12 mouse cellular contexts compared by ENCODE assay signal in genomic region chr1:163834066-163834465, GRCm38 (mm10). TPM values are rescaled to one million over a fixed set of nuclear protein-coding genes. Genes with fewer than 3 reads are reported as not detected.
DNase-seq lines count a peak whose midpoint lies in the region; ATAC-seq and TF ChIP-seq lines count a peak whose summit lies in the region.
"Had no signal": no experiment of that assay in that cellular context is flagged by ENCODE, and none has a peak within 500 bp of the region (broad histone marks: within the 10 kb centered on the region; RNA-seq: fewer than 3 reads in every experiment).

No protein-coding gene starts in this region.

- H3K4me3 ChIP-seq in forebrain, embryonic 16.5 days (replicated peaks; ENCODE audit: low read length) = no peak overlapping the region
- no peak overlapping the region for H3K4me3 ChIP-seq in forebrain, embryonic 11.5 days (ENCODE audit: low read depth, low read length)
- H3K4me3 ChIP-seq in liver, adult 2 months (ENCODE audit: insufficient read depth, low read depth, low read length) = no peak overlapping the region
- H3K4me3 ChIP-seq: midbrain, embryonic 15.5 days had no signal

- no peaks in the 10 kb centered on the region for H3K4me1 ChIP-seq in forebrain, embryonic 16.5 days (replicated peaks; ENCODE audit: control insufficient read depth, insufficient read depth, low read length)
- no peaks in the 10 kb centered on the region for H3K4me1 ChIP-seq in forebrain, embryonic 11.5 days (replicated peaks; ENCODE audit: control insufficient read depth, insufficient read depth, low read length)
- no peaks in the 10 kb centered on the region for H3K4me1 ChIP-seq in liver, adult 2 months (ENCODE audit: control insufficient read depth, insufficient read depth, low read length)

- no peak overlapping the region for H3K4me2 ChIP-seq in forebrain, embryonic 16.5 days (ENCODE audit: low read length)
- H3K4me2 ChIP-seq in forebrain, embryonic 11.5 days (ENCODE audit: low read depth, low read length, severe bottlenecking) = no peak overlapping the region
- H3K4me2 ChIP-seq: heart, embryonic 11.5 days; midbrain, embryonic 15.5 days had no signal

- 94% methylated on average over 1 of the region's 1 CpGs for WGBS in forebrain, embryonic 16.5 days
- WGBS in forebrain, embryonic 11.5 days = 85% methylated on average over 1 of the region's 1 CpGs
- 69% methylated on average over 1 of the region's 1 CpGs for WGBS in liver, adult 2 months

- no peak for TF ChIP-seq POLR2A in liver, adult 2 months (IDR thresholded peaks at IDR 0.05; ENCODE audit: extremely low read depth, insufficient read depth, low read length)

- no peak overlapping the region for H3K9ac ChIP-seq in forebrain, embryonic 16.5 days (replicated peaks; ENCODE audit: low read depth, low read length)
- H3K9ac ChIP-seq in forebrain, embryonic 11.5 days (ENCODE audit: low read length) = no peak overlapping the region
- H3K9ac ChIP-seq in liver, adult 2 months (ENCODE audit: low read depth, low read length) = no peak overlapping the region
- H3K9ac ChIP-seq: midbrain, embryonic 15.5 days had no signal

- no peaks in the 10 kb centered on the region for H3K79me2 ChIP-seq in liver, adult 2 months (ENCODE audit: control insufficient read depth, insufficient read depth, low read length)

- no peak for DNase-seq in forebrain, embryonic 11.5 days (ENCODE audit: low spot score)
- peak; percentile 12 for DNase-seq in liver, adult 2 months (ENCODE audit: extremely low read depth, low read depth, low spot score)
- DNase-seq in liver (no peak), NIH3T3 (ENCODE audit: low read depth) (peak; percentile 63)
- peak; percentile 45 for DNase-seq in retina, embryonic 14.5 days (ENCODE audit: low spot score)
- no peak for DNase-seq in urinary bladder, postnatal 4 days (ENCODE audit: low spot score in 2 of 2)
- DNase-seq: adrenal gland, adult 2 months; cerebellum, adult 18-20 months had no signal

- H3K9me3 ChIP-seq in forebrain, embryonic 16.5 days (ENCODE audit: control insufficient read depth, low read length) = no peaks in the 10 kb centered on the region
- H3K9me3 ChIP-seq in forebrain, embryonic 11.5 days (ENCODE audit: control insufficient read depth, low read length) = no peaks in the 10 kb centered on the region
- H3K9me3 ChIP-seq: midbrain, embryonic 15.5 days had no signal

- 0 out of 2 replicates have a peak, but pooled peaks have one; percentile 15 for TF ChIP-seq CTCF in liver, adult 2 months (IDR thresholded peaks at IDR 0.05; ENCODE audit: low read depth, low read length)

- peak; percentile 61; the same call in 1 of the 2 replicates for ATAC-seq in forebrain, embryonic 16.5 days
- ATAC-seq in forebrain, embryonic 11.5 days (replicated peaks; ENCODE audit: low FRiP score) = no peak
- no peak for ATAC-seq in inflammation-experienced regulatory T-cells, adult 6 months
- ATAC-seq: midbrain, embryonic 15.5 days had no signal

- no peaks in the 10 kb centered on the region for H3K27me3 ChIP-seq in forebrain, embryonic 16.5 days (replicated peaks; ENCODE audit: control insufficient read depth, insufficient read depth, low read length)
- no peaks in the 10 kb centered on the region for H3K27me3 ChIP-seq in forebrain, embryonic 11.5 days (ENCODE audit: control insufficient read depth, insufficient read depth, low read length)
- no peaks in the 10 kb centered on the region for H3K27me3 ChIP-seq in liver, adult 2 months (ENCODE audit: control insufficient read depth, insufficient read depth, low read length)
- H3K27me3 ChIP-seq: midbrain, embryonic 15.5 days had no signal

- 0 out of 2 replicates have a peak, but pooled peaks cover under 1% of the 10 kb centered on the region for H3K36me3 ChIP-seq in forebrain, embryonic 16.5 days (ENCODE audit: control insufficient read depth, insufficient read depth)
- H3K36me3 ChIP-seq in forebrain, embryonic 11.5 days (ENCODE audit: control insufficient read depth, insufficient read depth, low read length) = no peaks in the 10 kb centered on the region; the same call in 1 of the 2 replicates
- H3K36me3 ChIP-seq in liver, adult 2 months (ENCODE audit: control insufficient read depth, insufficient read depth, low read length) = no peaks in the 10 kb centered on the region; the same call in 1 of the 2 replicates
- H3K36me3 ChIP-seq: midbrain, embryonic 15.5 days had no signal

- H3K27ac ChIP-seq in forebrain, embryonic 16.5 days (ENCODE audit: low read length) = no peak overlapping the region
- H3K27ac ChIP-seq in forebrain, embryonic 11.5 days (ENCODE audit: low read depth, low read length) = no peak overlapping the region
- H3K27ac ChIP-seq in liver, adult 2 months (replicated peaks; ENCODE audit: insufficient read depth, low read depth, low read length) = no peak overlapping the region
- H3K27ac ChIP-seq: midbrain, embryonic 15.5 days had no signal

RNA-seq across cellular contexts. Expression of gene Kifap3, which starts 54.7 kb away (rescaled TPM):
- polyA plus RNA-seq in forebrain, embryonic 16.5 days (2015; fragmentation: Nextera tagmentation; extraction: Ambion mirVana) = 120 and 121 TPM in 2 replicates
- 45.1 and 49.1 TPM in 2 replicates for polyA plus RNA-seq in forebrain, embryonic 11.5 days (2014; fragmentation: Nextera tagmentation; extraction: Ambion mirVana)
- total RNA-seq in liver, adult 2 months (2014; rRNA removed) = 4.3 and 4.4 TPM in 2 replicates
- 1.1 TPM in 2 replicates for polyA plus RNA-seq in liver, adult 2 months (2012; rRNA removed)
- 1 to 10 TPM; 3.2 to 3.4 (median 3.3) TPM for polyA plus RNA-seq in inflammation-experienced regulatory T-cells, adult 6 months (2017; shearing (Covaris generic))

Comparison
In these comparisons a context has a peak if more than half of its experiments do, and no peak if none do; other contexts are left out.
1. DNase-seq: peak in liver, adult 2 months (single experiment), NIH3T3 (single experiment) and retina, embryonic 14.5 days (single experiment); none in forebrain, embryonic 11.5 days (single experiment), liver (single experiment) and urinary bladder, postnatal 4 days (0 of 2).
2. RNA of gene Kifap3, which starts 54.7 kb away (polyA plus RNA-seq): 120 to 121 TPM in forebrain, embryonic 16.5 days and 45.1 to 49.1 TPM in forebrain, embryonic 11.5 days; 3.2 to 3.4 TPM in inflammation-experienced regulatory T-cells, adult 6 months and 1.1 TPM in liver, adult 2 months; every median in the first group is over 10 times any median in the second.